Mouse (Mus musculus): ENCODE results near the gene Lrrc26.
A peak's percentile ranks its signal among the peaks of the same experiment; 100 is the strongest.

The Lrrc26 gene

DNA sequence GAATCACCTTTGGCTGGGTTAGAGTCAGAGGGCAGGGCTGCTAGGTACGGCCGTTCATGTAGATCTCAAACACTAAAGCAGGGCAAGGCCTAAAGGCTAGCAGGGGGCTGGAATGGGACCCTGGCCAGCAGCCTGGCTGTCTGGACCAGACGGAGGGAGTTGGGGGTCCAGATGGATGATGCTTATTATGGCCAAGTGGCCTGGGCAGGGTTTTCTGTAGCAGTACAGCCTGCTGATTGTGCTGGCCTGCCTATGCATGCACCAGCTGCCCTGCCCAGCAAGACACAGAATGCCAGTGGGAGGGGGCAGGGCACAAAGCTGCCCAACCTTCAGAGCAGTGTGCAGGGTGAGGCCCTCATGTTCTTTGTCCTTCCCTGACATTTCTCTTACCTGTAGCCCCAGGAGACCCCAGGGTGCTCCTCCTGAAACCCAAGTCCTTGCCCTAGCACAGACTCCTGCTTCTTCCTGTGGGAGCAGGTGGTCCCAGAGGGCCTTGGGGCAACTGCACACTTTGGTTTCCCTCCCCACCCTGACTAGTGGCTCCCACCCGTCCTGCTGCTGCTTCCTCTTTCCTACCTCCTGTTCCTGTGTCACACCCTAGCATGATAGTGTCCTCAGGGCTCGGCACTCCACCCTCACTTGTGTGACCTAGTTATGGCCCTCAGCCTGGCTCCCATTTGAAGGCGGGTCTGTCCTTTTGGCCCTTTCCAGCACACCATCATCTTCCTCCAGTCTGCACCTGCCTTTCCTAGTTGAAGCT, 23.6 kb upstream of the Lrrc26 start:
- peak; percentile 99 for DNase-seq (ENCODE audit: low read depth, low spot score)

DNA sequence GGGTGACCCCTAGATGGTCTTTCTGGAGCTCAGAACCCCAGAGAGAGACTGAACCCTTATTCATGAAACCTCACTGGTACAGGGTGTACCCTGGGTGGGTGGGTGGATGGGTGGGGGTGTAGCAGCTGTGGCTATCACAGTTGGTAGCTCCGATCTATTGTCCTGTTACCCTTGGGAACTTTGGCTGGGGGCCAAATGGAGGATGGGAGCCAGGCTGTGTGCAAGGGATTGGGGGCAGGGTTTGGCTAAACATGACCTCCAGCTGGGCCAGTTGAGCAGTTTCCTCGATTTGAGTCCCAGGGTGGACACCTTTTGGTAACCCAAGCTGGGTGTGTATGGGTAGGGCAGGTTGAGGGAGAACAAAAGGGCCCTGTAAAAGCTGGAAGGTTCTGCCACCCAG, 23.0 kb upstream of the Lrrc26 start:
- peak; percentile 93 for DNase-seq (ENCODE audit: low read depth, low spot score)

DNA sequence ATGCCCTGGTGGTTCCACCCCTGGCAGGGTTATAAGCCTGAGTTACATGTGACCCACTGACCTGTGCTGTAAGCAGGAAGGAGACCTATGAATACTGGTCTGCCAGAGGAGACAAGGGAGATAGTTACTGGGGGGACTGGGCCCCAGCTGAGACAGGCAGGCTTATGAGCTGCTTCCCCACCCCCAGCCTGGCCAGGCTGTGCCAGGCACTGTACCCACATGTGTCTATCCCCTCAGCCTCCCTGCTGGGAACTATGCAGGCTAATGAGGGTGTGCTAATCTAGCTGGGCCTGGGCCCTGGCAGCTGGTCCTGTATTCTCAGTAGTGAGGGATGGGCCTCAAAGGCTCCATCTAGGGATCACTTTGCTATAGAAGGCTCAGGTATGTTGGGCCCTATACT, 22.5 kb upstream of the Lrrc26 start:
- peak; percentile 91 for DNase-seq (ENCODE audit: low read depth, low spot score)

DNA sequence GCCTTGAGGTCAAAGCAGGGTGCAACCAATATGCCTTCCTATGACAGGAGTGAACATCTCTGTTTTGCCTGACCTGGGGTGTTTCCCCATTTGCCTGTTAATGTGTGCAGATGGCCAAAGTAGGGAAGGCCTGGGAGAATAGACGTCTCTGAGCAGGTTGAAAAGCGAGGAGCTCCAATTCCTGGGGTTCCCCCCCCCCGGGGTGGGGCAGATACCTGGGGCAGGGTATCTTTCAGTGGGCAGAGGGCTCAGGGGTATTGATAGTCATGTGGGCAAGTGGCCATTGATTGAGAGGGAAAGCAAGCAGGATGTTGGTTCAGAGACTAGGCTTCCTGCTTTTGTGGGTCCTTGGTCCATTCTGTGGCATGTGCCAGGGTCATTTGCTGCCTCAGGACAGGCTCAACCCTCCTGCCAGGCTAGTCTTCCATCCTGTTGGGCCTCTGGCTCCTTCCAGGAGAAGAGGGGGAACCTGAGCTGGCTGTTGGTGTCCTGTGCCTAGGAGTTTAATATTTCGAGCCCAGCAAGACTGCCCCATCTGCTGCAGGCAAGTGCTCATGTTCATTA, 21.9 kb upstream of the Lrrc26 start:
- no peak for DNase-seq (ENCODE audit: low read depth, low spot score)

DNA sequence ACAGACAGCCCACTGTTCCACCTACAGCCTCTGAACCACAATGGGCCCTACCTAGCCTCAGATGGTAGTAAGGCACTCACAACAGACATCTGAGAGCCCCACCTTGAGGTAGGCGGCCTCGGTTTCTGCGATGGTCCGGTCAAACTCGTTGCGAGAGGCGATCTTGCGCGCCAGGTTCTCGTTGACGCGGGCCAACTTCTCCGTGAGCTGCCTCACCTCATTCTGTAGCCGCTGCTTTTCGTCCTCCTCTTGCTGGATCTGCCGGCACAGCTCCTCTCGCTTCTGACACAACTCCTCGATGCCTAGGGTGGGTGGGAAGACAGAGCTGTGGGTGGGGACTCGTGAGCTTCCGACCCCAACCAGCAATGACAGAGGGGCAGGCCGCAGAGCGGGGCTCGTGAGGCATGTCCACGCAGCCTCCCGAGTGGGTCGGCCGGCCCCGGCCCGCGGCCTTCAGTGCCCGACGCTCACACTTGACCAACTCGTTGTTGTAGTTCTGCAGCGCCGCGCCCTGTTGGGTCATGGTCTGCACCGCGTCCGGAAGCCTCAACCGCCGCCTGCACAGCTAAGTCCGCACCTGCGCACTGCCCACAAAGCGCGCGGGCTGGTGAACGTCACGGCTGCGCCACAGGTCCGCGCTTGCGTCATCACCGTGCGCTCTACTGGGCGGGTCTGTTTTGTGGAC, 17.7 kb upstream of the Lrrc26 start, which contains the start of the genes Ssna1 and Anapc2:
TSS of gene Ssna1 (minus strand) at position 612 of the 685 bp plus-strand sequence.
TSS of gene Anapc2 (plus strand) at position 652 of the 685 bp plus-strand sequence.
- peak; percentile 99 for DNase-seq (ENCODE audit: low read depth, low spot score)

DNA sequence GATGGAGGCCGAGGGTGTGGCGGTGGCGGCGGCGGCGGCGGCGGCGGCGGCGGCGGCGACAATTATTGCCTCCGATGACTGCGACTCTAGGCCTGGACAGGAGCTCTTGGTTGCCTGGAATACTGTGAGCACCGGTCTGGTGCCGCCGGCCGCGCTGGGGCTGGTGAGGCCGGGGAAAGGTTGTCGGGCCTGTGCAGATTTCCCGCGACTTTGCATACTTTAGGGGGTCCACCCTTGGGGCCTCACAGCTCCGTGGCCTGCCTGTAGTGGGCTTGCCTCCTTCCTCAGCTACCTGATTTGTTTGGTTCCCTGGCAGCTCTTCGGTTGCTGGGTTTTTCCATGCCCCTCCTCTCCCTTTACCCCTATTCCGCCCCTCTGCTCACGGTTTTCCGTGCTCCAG, 17.2 kb upstream of the Lrrc26 start:
- no peak for DNase-seq (ENCODE audit: low read depth, low spot score)

DNA sequence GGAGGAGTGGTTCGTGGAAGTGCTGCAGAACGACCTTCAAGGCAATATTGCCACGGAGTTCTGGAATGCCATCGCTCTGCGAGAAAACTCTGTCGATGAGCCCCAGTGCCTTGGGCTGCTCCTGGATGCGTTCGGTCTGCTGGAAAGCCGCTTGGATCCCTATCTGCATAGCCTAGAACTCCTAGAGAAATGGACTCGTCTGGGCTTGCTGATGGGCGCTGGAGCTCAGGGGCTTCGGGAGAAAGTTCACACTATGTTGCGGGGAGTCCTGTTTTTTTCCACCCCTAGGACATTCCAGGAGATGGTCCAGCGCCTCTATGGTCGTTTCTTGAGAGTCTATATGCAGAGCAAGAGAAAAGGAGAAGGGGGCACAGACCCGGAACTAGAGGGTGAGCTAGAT, 16.7 kb upstream of the Lrrc26 start:
- DNase-seq (ENCODE audit: low read depth, low spot score): no peak

DNA sequence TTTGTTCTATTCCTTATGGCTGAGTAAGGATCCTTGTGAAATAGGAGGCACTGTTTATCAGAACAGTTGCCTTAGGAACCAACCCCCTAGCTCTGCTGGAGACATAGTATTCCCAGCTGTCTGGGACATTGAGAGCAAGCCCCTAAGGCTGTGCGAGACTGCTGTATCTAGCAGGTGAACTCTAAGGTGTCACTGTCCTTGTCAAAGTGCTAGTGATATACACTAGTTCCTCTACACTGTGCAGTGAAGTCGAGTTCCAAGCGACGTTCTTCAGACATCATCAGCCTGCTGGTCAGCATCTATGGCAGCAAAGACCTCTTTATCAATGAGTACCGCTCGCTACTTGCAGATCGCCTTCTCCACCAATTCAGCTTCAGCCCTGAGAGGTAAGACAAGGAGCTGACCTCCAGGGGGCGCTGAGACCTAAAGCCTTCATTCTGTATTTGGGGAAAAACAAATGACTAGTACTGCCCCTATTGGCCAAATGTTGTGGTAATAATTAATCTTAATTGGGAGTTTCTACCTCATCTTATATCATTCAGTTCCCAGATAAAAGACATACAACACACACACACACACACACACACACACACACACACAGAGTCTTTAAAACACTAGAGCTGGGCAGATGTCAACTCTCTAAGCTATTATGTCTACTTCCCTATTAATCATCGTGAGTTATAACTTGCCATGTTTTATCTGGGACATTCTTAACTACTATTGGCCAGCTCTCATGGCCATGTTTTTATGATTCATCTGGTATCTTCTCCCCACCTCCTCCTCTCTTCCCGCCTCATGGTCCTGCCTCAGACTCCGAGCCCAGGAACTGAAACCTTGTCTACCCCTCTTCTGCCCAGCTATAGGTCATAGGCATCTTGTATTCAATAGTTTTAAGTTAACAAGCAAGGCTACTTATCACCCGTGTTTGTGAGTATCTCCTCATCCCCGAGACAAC, 10.5 kb upstream of the Lrrc26 start:
- peak; percentile 93 for DNase-seq (ENCODE audit: low read depth, low spot score)

DNA sequence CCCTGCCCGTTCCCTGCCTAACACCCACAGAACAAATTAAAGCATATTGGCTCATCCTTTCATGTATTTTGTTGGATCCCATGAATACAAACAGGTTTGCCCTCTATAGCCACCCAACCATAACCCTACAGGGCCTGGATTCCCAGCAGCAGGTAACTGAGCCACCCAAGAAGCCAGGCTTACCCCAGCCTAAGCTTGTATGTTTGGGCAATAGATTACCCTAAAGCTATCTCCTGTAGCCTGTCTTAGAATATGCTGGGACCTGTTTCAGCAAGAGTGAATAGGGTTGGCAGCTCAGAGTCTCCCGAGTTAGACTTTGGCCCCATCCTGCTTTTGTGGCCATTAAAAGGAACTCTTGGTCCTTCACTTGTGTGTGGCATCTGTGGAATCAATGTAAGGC, 4.2 kb upstream of the Lrrc26 start:
- no peak for DNase-seq (ENCODE audit: low read depth, low spot score)

DNA sequence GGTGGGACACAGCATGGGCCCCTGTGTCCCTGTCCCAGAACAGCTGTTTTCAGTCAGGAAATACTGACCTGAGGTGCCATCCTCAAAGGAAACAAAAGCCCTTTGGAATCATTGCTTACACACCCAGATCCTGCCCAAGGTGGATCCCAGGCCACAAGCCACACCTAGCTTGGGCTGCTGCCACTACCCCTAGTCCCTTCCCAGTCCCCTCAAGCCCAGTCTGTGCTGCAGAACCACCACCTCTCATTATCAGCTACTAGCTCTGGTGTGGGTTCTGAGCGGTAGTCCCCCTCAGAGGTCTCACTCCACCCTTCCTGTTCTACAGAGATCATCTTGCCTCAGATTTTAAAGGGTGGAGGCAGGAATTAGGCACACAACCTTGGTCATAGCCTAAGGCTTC, 3.4 kb upstream of the Lrrc26 start:
- DNase-seq (ENCODE audit: low read depth, low spot score): no peak

DNA sequence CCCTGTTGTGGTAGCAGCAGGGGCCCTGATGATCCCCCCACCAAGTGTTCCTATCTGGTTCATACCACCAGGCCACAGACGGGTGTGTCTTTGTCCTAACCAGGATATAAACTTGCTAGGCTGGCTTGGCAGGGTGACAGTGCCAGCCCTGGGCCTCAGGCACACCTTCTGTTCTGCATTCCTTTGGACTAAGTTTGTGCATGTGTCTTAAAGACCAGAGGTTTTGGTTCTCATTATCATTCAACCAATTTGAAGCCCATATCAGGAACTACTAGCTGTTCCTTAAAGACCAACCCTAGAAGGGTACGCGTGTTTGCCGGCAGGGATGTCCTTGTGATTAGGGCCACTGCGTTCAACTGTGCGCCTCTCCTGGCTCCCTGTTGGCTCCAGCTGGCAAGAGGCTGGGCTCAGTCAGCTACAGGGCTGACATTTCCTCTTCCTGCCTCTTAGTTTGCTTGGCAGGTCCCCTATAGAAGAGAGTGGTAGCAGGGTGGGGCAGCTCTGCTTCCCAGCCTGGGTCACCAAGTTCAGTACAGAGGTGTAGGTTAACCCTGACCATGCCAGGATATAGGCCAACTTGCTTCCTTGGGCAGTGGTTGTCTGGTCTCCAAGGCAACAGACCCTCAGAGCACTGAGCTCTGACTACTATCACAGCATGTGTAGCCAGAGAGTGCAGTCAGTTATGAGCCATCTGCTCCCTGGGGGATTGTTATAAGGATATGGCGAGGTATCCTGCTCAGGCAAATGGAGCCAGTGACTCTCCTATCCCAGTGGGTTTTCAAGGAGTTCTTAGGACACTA, 2.7 kb upstream of the Lrrc26 start:
- DNase-seq (ENCODE audit: low read depth, low spot score): no peak

DNA sequence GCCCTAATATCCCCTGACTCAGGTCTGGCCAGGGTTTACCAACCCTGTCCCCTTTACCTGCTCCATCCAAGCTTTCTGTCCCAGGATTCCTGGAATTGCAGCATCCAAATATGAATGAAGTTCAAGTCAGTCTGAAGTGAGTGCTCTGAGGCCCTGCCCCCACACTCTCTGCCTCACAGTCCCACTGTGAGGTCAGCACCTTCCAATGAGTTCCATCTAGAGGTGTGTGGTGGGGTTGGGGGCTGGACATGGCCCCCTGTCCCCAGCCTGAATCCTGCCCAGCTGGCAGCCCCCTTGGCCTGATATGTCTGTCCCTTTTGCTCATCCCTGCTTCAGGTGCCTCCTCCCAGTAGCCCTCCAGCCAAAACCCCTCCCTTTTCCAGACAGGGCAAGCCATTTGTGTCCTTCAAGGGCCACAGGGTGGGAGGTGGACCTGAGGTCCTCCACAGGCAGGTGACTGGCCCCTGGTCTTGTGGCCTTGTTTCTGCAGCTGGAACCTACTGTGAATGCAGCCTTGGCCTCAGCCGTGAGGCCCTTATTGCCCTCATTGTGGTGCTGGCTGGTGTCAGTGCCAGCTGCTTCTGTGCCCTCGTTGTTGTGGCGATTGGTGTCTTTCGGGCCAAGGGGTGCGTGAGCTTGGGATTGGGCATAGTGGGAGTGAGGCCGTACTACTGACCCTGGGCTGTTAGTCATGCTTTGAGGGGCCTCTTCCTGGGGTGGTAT, 1.6 kb upstream of the Lrrc26 start, which contains the start of gene Tmem210:
TSS of gene Tmem210 (plus strand) at position 219 of the 723 bp plus-strand sequence.
- no peak for DNase-seq (ENCODE audit: low read depth, low spot score)

DNA sequence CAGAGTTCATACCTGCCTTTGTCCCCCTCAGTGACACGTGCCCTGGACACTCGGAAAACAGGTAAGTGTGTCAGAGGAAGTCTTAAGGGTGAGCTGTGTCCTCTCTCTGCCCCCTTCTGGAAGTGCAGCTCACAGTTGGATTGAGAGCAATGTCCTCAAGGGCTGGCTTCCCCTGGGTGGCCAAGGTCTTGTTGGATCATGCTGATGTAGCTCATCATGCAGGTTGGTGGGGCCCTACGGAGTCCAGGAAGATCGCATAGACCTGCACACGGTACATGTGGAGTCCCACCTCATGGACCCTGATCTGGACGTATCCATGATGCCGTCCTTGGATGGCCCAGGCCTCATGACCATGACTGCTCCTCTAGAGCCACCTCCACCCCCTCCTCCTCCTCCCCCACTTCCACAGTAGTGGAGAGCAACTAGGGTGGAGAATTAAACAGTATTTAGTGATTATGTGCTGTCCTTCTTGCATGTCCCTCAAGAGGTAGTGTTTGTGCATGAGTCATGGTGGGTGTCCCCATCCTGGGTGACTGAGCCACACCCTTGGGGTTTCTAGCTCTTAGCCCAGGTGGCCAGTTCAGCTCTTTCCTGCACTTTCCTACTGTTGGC, 875 bp upstream of the Lrrc26 start:
- no peak for DNase-seq (ENCODE audit: low read depth, low spot score)

DNA sequence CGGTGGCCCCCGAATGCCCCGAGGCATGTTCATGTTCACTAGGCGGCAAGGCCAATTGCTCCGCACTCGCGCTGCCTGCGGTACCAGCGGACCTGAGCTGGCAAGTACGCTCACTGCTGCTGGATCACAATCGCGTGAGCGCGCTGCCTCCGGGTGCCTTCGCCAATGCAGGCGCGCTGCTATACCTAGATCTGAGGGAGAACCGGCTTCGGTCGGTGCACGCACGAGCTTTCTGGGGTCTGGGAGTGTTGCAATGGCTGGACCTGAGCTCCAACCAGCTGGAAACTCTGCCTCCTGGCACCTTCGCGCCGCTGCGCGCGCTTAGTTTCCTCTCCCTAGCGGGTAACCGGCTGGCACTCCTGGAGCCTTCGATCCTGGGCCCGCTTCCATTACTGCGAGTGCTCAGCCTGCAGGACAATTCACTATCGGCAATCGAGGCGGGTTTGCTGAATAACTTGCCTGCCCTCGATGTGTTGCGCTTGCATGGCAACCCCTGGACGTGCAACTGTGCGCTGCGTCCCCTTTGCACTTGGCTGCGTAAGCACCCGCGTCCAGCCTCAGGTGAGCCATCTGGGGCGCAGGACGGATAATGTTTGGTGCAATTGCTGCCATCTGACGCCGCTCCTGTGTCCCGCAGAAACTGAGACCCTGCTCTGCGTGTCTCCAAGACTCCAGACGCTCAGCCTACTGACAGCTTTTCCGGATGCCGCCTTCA, 543 bp downstream of the Lrrc26 start:
- DNase-seq (ENCODE audit: low read depth, low spot score): peak; percentile 86

DNA sequence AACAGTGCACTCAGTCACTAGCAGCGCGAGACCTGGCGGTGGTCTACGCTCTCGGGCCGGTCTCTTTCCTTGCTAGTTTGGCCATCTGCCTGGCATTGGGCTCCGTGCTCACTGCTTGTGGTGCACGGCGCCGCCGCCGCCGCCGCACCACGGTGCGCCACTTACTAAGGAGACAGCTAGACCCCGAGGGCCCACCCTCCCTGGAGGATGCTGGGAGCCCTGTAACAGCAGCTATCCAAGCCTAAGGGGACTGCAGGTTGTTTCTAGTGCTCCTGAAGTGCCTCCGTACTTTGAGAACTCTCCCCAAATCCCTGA, 1.1 kb downstream of the Lrrc26 start:
- no peak for DNase-seq (ENCODE audit: low read depth, low spot score)

DNA sequence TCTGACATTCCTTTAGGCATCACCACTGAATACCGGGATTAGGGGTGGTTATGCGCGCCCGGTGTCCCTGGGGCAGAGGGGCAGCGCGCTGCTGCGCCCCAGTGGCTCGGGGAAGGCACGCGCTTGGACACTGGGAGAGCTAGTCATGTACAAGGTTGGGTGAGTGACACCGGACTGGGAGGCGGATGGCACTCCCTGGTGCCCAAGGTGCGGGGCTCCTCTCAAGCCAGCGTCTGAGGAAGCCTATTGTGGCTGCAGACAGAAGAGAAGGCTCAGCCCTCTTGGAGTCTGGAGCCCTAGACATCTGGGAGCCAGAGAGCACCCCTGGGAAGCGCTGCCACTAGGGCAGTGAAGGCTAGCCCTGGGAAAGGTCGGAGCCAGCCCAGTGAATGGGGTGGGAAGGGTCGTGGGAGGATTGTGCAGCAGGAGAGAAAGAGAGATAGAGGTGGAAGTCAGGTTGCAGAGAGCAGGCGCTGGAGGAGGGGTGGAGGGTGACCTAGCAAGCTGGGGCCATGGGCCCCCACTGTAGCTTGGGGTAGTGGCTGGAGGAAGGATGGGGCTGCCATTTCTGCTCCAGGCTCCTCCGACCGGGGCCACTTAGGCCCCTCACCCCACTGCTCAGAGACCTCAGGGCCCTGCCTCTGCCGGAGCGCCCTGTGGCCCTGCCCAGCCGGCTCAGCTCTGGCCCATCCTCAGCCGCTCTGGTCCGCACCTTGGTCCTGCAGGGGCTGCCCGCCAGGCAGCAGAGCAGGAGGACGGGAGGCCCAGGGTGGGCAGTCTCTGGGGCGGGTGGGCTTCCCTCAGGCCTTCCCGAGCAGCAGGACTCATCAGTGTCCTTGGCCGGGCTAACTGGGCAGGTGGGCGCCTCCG, 1.7 kb downstream of the Lrrc26 start:
- no peak for DNase-seq (ENCODE audit: low read depth, low spot score)

DNA sequence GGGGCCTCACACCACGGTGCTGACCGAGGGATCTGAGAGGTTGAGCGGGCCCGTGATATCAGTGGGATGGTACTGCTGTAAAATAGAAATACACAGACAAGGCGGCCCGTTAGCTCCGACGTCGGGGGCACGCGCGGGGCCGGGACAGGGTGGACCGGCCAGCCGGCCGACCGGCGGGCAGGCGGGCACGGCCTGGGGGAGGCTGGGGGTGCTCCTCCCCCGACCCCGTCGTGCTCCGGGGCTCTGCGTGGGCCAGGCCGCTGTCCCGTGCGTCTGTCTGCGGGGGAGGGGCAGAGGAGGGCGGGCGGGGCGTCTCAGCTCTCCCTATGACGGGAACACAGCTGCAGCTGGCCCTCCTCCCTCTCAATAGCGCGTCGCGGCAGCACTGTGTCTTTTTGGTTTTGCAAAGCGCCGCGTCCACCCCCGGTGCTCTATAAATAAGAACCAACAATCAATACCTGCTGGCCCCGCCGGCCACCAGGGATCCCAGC, 2.4 kb downstream of the Lrrc26 start:
- peak; percentile 81 for DNase-seq (ENCODE audit: low read depth, low spot score)

DNA sequence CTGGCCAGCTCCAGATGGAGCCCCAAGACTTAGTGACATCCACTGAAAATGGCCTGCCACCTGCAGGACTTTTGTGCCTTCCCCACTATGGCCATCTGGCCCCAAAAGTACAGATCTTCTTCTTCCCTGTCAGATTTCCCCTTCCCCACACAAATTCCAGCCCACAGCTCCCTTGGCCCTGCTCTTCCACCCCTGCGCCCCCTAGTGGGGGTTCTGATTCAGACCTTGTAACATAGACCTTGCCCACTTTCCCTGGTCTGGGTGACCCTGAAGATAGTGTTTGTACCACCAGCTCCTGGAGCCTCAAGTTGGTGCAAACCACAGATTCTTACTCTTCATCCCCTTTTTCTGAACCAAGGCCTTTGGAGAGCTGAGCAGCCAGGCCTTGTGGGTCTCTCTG, 3.1 kb downstream of the Lrrc26 start:
- peak; percentile 80 for DNase-seq (ENCODE audit: low read depth, low spot score)

Measured in brain, adult 2 months (tissue).